Mouse (Mus musculus): ENCODE measurements around the gene Gm9970. TPM values are rescaled to one million over a fixed set of nuclear protein-coding genes. Genes with fewer than 3 reads are reported as not detected.

Gm9970 gene
- polyA plus RNA-seq (2017; shearing (Covaris generic)): 1 to 10 TPM in 1 of 2 experiments, under 1 TPM in 1; 0.40 to 1.1 TPM

GRCm38 (mm10) chr5:31240637-31241521, at the start of gene Gm9970, which contains the start of gene Nrbp1:
Gm9970 (minus strand) TSS chr5:31241232.
Nrbp1 (plus strand) TSS chr5:31240864.

DNA sequence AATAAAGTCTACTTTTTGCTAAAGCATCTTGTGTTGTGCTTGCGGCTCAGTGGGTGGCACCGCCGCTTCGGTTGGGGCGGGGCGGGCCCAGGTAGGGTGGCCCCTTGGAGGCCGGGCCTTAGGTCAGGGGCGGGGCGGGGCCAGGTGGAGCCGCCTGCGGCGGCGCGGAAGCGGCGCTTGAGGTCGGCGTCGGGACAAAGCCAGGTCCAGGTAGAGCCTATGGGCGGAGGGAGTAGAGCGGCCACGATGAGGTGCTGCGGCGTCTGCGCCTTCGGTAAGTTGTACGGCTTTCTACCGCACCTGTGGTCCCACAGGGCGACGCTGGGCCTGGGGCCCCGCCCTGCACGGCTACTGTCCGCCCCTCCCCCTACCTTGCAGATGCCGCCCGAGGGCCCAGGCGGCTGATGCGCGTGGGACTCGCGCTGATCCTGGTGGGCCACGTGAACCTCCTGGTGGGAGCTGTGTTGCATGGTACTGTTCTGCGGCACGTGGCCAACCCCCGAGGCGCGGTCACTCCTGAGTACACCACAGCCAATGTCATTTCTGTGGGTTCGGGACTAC, 10.6 kb upstream of the Gm9970 start, which contains the start of gene Krtcap3:
Gene Krtcap3, plus strand, starts transcription at position 151 of the 561 bp plus-strand sequence.

DNA sequence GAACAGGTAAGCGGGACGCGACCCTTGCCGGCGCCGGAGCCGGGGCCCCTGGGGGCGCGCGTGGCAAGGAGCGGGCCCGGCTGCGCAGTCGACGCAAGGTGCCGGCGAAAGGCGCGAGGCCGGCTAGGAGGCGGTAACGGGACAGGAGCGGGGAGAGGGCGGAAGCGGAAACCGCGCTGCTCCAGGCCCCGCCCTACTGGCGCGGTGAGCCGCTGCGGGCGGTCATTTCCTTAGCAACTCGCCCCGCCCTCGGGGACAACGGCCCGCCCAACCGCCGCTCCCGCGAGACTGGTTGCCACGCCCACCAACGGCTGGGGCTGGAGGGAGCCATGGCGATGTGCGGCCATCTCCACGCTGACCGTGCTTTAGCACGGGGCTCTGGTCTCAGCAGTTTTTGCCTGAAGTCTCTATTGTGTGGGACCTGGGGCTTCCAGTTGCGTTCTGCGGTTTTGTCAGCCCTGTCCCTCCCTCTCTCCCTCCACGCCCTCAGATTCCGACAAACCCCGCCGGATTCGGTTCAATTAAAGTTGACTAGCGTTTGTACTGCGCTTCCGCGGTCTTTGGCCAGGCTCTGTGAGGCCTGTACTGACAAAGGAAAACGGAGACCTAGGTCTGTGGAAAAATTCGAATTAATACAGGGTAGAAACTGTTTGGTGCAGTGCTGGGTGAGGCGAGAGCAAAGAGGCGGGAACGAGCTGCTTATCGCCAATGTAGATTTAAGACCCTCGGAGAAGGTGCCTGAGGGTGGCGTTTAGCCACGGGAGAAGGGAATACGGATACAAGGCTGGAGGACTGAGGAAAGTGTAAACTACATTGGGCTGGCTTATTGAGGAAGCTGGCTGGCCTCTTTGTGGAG, 20.4 kb downstream of the Gm9970 start, which contains the start of gene Ppm1g:
Gene Ppm1g, minus strand, starts transcription at position 240 of the 856 bp plus-strand sequence.

DNA sequence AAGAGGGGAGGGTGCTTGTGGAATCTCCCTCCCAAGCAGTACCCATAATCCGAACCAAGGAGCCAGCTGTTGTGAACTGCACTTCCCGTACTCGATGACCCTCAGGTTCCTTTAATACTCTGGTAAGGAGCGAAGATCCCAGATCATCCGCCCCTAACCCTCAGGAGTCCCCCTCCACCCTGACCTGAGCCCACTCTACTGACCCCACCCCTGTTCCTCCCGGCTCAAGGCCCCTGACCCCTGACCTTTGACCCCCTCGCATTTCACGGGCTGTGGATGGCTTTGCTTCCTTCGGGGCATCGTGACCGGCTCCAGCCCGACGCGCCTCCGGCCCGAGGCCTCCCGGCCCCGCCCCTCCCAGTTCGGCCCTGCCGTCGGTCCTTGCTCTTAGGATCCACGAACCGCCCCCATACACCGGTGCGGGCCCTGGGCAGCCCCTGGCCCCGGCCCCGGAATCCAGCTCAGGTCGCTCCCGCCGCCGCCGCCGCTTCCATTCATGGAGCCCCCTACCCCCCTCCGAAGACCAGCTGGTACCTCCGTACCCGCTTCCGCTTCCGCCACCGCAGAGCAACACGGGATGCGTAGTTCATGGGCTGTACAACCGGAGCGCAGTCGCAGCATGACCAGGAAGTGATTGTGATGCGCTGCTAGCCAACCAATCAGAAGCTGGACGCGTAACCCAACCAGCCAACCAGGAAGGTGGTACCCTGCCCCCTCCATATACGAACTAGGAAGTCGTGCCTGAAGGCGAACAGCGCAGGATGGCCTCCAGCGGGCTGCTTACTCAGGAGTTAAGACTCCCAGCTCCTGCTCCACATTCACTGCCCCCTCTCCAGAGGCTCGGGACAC, 39.1 kb downstream of the Gm9970 start, which contains the start of gene Zfp513:
Gene Zfp513, minus strand, starts transcription at position 562 of the 849 bp plus-strand sequence.

GRCm38 (mm10) chr5:31192939-31193630, 47.9 kb downstream of the Gm9970 start, which contains the start of the genes Snx17 and Eif2b4:
Snx17 (plus strand) TSS chr5:31193227.
Eif2b4 (minus strand) TSS chr5:31193430.

Other genes with a start within 250 kb of the Gm9970 start
- gene Atraid, start 192.9 kb downstream of the Gm9970 start, polyA plus RNA-seq (2017; shearing (Covaris generic)): 100 to 1,000 TPM in 1 of 2 experiments, 10 to 100 TPM in 1; 82.7 to 103 TPM
- gene Slc5a6, start 192.3 kb downstream of the Gm9970 start, polyA plus RNA-seq (2017; shearing (Covaris generic)): 10 to 100 TPM in 1 of 2 experiments, 1 to 10 TPM in 1; 7.0 to 10.5 TPM
- 10 to 100 TPM; 21.6 to 30.3 TPM for gene Cad, start 186.5 kb downstream of the Gm9970 start, polyA plus RNA-seq (2017; shearing (Covaris generic))
- gene Dnajc5g, start 134.9 kb downstream of the Gm9970 start, polyA plus RNA-seq (2017; shearing (Covaris generic)): not detected
- gene Slc30a3, start 133.0 kb downstream of the Gm9970 start, polyA plus RNA-seq (2017; shearing (Covaris generic)): 1 to 10 TPM in 1 of 2 experiments, under 1 TPM in 1; 0.29 to 2.5 TPM
- not detected for gene Trim54, start 124.5 kb downstream of the Gm9970 start, polyA plus RNA-seq (2017; shearing (Covaris generic))
- gene Ucn, start 102.4 kb downstream of the Gm9970 start, polyA plus RNA-seq (2017; shearing (Covaris generic)): not detected
- gene Mpv17, start 87.0 kb downstream of the Gm9970 start, polyA plus RNA-seq (2017; shearing (Covaris generic)): 10 to 100 TPM; 38.8 to 51.5 TPM
- 1 to 10 TPM; 1.7 to 2.4 TPM for gene Gm29609, start 61.3 kb downstream of the Gm9970 start, polyA plus RNA-seq (2017; shearing (Covaris generic))
- 10 to 100 TPM; 73.6 to 89.2 TPM for gene Gtf3c2, start 61.1 kb downstream of the Gm9970 start, polyA plus RNA-seq (2017; shearing (Covaris generic))
- gene Snx17, start 48.0 kb downstream of the Gm9970 start, polyA plus RNA-seq (2017; shearing (Covaris generic)): 100 to 1,000 TPM; 120 to 152 TPM
- gene Eif2b4, start 47.8 kb downstream of the Gm9970 start, polyA plus RNA-seq (2017; shearing (Covaris generic)): 10 to 100 TPM; 71.7 to 76.4 TPM
- 10 to 100 TPM; 25.1 to 30.7 TPM for gene Zfp513, start 38.9 kb downstream of the Gm9970 start, polyA plus RNA-seq (2017; shearing (Covaris generic))
- gene Ppm1g, start 20.5 kb downstream of the Gm9970 start, polyA plus RNA-seq (2017; shearing (Covaris generic)): 100 to 1,000 TPM; 130 to 173 TPM
- gene Nrbp1, start 368 bp downstream of the Gm9970 start, polyA plus RNA-seq (2017; shearing (Covaris generic)): 100 to 1,000 TPM; 183 to 222 TPM
- gene Krtcap3, start 10.5 kb upstream of the Gm9970 start, polyA plus RNA-seq (2017; shearing (Covaris generic)): 10 to 100 TPM; 42.9 to 53.5 TPM
- 10 to 100 TPM in 1 of 2 experiments, 1 to 10 TPM in 1; 6.7 to 10.3 TPM for gene Ift172, start 49.9 kb upstream of the Gm9970 start, polyA plus RNA-seq (2017; shearing (Covaris generic))
- under 1 TPM; 0.16 to 0.71 TPM for gene Fndc4, start 54.8 kb upstream of the Gm9970 start, polyA plus RNA-seq (2017; shearing (Covaris generic))
- under 1 TPM; 0.07 to 0.99 TPM for gene Gckr, start 56.2 kb upstream of the Gm9970 start, polyA plus RNA-seq (2017; shearing (Covaris generic))
- gene Zfp512, start 211.2 kb upstream of the Gm9970 start, polyA plus RNA-seq (2017; shearing (Covaris generic)): 10 to 100 TPM; 53.9 to 61.7 TPM
- 1 to 10 TPM in 1 of 2 experiments, under 1 TPM in 1; 0.35 to 2.4 TPM for gene 4930548H24Rik, start 244.5 kb upstream of the Gm9970 start, polyA plus RNA-seq (2017; shearing (Covaris generic))

Data from inflammation-experienced regulatory T-cells (primary cell).